Mouse (Mus musculus) c-Kit-negative CD71-positive TER-119-positive erythroid progenitor cells, embryonic 14.5 days (primary cell): ENCODE measurements around the gene Gm10837.

Experiments
- DNase-seq: peaks from one replicate; pipeline ENCODE4 v3.0.0-alpha.2; 2013; ENCODE audit warnings: low read depth, low spot score

Gm10837 gene

DNA sequence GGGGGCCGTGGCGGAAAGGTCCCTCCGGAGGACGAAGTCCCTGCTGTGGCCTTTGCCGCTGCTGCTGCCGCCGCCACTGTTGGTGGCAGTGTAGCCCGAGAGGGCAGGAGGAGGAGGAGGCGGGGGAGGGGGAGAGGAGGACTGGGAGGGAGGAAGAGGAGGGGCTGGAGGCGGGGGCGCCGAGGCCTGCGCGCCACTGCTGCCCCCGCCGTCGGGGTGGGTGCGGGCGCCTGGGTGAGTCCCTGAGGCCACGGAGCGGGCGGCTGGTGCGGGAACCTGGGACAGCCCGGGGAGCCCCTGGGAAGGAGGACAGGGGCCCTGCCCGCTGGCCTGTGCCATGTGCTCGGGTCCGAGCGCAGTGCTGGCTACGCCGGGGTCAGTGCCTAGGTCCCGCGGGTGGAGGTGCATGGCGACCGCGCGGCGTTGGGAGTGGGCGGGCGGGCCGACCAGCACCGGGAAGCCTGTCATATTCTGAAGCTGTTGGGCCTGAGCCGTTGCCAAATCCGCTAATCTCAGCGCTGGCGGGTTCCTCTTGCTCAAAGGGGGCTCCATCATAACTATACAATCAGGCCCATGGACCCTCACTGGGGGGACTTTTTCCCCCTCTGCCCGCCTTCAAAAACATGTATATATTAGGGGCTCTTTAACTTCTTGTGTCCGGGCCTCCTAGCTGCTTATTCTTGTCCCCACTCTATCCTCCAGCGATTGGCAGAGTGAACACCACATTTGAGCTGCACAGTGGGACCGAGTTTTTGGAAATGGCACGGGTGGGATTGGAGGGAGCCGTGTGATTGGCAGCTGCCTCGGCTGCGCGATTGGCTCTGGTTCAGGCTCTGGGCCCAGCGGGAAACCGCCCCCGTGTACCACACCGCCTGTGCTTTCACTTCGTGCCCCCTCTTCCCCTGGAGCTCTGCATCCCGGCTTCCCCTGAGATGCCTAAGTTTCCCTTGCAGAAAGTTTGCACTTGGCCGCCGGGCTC lies 25.3 kb upstream of the Gm10837 start, which contains the start of gene Zic5:
Zic5 (minus strand) TSS at position 915 of the 979 bp plus-strand sequence.
- DNase-seq, result no peak

- no peak for DNase-seq
Measured at GRCm38 (mm10) chr14:122465931-122466490, 24.4 kb upstream of the Gm10837 start.

DNA sequence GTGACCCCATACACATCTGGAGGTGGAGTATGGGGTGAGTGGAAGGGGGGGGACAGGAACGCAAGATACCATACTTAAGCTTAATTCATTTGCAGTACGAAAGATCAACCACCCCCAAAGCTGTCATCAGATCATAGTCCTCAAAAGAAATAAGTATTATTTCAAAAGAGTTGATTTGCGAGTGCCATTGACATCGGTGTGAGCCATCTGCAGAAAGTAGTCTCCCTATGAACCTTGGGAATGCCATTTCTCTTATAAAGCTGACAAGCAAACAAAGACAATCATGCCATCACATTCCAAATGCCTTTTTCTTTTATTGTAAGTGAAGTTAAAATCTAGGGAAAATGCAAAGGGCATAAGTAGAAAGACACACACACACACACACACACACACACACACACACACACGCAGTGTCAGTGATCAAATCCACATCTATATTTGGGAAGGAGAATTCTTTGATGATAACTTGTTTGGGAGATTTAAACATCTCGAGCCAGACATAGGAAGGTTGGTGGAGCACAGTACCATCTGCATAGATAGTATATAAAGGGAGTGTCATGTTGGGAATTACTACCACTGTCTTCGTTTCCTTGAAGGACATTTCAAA lies 23.5 kb upstream of the Gm10837 start:
- no peak for DNase-seq

DNA sequence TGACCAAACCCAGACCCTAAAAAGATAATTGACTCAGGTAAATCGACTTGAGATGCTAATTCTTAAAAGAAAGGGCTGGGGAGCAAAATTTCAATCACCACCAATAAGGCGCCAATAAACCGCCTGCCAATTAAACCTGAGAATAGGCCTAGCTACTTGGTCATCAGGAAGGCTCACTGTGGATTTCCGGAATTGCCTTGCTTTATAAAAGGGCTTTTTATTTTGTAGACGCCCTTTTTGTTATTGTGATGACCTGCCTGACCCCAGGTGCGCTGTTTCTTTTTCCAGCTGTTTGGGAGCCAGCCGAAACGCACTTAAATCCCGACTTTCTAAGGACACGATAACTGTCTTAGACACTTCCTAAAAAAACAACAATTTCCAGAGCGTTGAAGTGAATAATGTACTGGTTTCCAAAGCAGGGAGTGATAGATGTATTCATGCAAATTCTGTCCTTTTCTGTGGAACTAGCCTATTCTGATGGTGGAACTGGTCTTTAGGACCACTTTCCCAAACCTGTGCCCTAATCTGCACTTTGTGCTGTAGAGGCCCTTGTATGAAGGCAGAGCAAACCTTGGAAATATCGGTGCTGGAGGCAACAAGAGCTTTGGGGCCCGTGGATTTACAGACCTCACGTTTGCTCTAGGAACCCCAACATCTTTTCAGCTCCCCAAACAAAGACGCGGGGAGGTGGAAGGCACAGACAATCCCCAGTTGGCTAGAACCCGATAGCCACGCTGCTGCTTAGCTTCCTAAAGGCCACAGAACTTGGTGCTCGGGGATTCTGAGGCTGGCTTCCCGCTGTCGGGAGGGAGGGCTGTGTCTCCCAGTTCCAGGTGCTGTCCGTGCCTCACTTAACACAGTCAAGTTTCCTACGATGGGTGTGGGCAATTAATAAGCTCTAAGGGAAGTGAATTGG lies 22.2 kb upstream of the Gm10837 start:
- no peak for DNase-seq

DNA sequence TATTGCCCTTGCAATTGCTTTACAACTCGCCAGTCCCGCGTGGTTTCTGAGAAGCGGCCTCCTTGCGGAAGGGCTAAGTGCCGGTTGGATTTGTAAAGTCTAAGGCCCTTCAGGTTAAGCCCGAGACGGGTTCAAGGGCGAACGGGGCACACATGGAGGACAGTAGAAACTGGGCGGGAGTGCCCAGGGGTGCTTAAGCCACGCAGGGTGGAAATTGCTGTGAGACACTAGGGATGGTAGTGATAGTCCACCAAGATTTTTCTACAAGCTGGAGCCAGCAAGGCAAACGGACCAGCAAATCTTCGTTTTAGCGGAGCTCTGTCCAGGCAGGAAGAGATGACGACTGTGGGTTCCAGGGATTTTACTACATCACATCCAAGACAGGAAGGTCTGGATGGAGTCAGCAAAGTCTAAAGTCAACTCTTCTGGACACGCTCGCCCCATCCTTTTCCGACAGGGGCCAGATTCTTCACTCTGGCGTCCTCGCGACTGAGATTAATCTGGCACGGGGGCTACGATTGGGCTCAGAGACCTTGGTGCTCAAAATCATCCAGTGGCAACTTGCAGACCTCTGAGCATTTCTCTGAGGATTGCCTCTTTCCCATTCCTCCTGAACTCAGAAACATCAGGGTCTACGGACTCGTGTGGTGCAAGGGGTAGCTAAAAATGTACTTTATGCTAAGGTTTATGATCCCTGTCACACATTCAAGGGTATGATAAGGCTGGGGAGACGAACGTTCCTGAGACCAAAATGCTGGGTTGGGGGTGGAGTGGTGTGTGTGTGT lies 21.2 kb upstream of the Gm10837 start:
- DNase-seq, result no peak

DNA sequence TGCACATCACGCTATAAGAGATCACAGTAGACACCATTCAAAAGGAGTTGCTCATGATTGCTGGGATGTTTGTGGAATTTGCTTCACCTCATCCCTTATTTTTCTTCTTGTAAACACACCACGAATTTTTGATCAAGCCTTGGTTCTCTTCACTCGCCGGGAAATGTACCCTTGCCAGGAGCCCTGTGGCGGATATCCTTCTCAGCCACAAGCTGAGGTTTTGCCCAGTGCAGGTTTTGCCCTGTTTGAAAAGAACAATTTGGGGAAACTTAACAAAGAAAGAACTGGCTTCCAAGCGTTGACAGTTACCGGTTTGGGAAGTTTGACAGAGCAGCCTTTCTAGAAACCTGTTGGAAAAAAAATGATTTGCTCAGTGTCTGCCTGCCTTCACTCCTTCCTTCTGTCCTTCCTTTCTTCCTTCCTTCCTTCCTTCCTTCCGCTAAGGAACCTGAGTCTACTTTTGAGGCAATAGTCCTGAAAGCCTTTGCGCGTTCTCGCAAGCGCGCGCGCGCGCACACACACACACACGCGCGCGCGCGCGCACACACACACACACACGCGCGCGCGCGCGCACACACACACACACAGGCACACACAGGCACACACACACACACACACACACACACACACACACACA lies 18.8 kb upstream of the Gm10837 start:
- DNase-seq, result no peak

- no peak for DNase-seq
Measured at GRCm38 (mm10) chr14:122472161-122472560, 18.2 kb upstream of the Gm10837 start.

DNA sequence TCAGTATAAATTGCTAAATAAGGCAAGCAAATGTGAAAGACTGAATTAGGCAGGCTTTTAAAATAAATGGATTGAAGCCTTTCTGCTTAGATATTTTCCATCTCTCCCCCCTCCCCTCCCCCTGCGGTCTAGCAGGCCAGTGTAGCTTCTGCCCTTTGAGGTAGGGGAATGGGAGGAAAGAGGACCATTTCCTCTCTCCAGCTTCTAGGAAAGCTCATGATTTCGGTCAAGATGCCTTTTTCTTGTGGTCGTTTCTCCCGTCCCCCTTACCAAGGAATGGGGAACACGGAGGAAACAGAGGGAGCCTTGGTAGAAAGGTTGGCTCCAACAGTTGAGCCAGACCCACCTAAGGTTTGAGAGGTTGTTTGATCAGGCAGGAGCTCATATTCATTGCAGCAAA lies 17.7 kb upstream of the Gm10837 start:
- no peak for DNase-seq

DNA sequence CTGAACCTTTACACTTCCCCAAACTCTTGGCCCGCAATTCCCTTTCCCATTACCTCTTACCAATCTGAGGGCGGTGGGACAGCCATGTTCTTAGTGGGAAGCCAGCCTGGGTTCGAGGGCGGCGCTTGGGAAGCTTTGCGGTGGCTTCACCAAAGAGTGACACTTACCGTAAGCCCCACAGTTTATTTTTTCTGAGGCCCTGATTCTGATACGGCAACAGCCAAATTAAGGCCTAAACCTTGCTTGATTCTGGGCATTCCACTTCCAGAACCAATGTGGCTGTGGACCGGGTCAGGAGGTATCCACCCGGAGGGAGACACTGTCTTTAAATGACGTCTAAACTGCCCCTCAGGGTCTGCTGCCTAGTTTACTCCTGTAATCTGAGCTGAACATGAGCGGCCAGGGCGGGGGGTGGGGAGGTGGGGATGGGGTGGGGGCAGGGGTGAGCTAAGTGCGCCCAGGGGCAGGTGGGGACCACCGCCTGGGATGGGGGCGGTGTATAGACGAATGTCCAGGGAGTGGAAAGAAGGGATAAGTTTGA lies 17.1 kb upstream of the Gm10837 start:
- DNase-seq, result no peak

DNA sequence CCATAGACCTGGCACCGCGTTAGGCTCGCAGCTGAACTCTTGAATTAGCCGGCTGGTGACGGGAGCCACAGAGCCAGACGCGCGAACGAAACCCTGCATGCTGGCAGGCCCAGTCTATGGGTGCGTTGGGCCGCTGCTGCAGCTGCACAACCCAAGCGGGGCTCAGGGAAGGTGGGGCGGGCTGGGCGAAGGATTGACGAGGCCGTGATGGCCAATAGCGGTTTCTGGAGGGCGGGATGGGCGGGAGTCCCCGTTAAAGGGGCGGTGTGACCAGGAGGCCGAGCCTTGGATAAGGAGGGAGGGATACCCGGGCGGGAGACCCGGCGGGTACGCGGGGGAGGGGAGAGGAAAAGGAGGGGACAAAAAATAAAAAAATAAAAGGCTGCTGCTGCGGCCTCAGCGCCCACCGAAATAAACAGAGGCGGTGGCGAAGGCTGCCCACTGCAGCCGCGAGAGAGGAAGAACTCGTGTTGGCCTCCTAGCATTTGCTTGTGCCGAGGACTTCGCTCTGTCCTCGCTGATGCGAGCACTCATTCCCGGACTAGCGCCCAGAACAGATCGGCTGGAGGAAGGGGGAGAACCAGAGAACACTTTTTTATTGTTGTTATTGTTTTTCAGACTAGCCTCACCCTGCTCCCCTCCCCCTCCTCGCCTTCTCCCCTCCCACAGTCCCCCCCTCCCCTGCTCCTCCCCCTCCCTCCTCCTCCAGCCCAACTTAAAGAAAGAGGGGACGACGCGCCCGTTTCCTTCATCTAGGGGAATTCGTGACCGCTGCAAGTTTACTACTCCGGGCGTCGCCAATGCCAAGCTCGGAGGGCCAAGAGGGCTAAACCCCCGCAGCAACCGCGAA lies 16.1 kb upstream of the Gm10837 start:
- no peak for DNase-seq

DNA sequence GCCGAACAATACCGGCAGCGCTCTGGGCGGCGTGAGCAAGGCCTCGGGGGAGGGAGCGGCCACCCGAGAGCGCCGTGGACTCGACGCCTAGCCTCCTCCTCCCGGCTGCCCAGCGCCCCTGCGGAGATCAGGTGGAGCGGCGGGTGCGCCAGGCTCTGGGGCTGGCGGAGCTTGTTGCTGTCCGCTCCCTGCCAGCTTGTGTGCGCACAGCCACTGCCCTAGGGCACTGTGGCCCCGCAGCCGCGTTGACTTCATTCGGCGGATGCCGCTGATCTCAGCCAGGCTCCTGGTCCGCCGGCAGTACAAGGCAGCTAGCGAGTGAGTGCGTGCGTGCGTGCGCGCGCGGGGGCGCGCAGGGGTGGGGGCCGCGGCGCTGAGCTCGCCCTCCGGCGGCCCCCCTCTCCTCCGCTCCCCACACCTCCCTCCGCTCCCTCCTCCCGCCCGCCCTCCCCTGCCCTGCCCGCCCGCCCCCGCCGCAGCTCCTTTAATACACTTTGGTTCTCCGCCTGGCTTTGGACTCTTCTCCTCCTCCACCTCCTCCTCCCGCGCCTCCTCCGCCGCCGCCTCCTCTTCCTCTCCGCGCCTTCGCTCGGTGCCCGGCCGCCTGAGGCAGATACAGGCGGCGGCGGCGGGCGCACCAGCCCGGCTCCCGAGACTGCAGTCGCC lies 15.4 kb upstream of the Gm10837 start, which contains the start of gene Zic2:
Zic2 (plus strand) TSS at position 545 of the 666 bp plus-strand sequence.
- DNase-seq, result no peak

DNA sequence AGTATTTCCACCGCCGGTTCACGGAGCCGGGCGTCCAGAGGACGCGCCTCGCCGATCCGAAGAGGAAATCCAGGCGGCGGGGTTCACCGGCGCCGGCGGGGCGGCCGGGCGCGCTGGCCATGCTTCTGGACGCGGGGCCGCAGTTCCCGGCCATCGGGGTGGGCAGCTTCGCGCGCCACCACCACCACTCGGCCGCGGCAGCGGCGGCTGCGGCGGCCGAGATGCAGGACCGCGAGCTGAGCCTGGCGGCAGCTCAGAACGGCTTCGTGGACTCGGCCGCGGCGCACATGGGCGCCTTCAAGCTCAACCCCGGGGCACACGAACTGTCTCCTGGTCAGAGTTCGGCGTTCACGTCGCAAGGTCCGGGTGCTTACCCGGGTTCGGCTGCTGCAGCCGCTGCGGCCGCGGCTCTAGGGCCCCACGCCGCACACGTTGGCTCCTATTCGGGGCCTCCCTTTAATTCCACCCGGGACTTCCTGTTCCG lies 14.8 kb upstream of the Gm10837 start:
- no peak for DNase-seq

DNA sequence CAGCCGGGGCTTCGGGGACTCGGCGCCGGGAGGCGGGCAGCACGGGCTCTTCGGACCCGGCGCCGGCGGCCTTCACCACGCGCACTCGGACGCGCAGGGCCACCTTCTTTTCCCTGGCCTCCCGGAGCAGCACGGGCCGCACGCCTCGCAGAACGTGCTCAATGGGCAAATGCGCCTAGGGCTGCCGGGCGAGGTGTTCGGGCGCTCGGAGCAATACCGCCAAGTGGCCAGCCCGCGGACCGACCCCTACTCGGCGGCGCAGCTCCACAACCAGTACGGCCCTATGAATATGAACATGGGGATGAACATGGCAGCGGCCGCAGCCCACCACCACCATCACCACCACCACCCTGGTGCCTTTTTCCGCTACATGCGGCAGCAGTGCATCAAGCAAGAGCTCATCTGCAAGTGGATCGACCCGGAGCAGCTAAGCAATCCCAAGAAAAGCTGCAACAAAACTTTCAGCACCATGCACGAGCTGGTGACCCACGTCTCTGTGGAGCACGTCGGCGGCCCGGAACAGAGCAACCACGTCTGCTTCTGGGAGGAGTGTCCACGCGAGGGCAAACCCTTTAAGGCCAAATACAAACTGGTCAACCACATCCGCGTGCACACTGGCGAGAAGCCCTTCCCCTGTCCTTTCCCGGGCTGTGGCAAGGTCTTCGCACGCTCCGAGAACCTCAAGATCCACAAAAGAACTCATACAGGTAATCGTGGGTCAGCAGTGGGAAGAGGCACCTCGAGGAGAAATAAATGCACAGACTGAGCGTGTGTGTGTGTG lies 14.2 kb upstream of the Gm10837 start:
- no peak for DNase-seq

GRCm38 (mm10) chr14:122476822-122477215 lies 13.6 kb upstream of the Gm10837 start:
- no peak for DNase-seq

DNA sequence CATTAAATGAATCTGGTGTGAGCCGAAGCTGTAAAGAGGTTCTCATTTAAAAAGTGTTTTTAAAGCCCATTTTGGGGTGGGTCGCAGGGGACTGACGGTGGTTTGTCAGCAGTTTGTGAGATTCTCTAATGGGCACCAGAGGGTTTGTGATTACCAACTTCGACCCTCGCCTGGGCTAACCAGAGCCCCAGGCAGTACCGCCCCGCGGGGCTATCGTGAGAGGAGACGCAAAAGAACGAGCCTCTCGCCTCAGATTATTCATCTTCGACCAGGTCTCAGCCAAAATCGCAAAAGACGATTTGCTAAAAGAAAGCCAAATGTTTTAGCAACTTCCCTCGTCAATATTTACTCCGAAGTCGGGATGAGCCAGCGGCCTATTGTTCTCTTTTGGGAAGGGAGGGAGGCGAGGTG lies 13.1 kb upstream of the Gm10837 start:
- no peak for DNase-seq

DNA sequence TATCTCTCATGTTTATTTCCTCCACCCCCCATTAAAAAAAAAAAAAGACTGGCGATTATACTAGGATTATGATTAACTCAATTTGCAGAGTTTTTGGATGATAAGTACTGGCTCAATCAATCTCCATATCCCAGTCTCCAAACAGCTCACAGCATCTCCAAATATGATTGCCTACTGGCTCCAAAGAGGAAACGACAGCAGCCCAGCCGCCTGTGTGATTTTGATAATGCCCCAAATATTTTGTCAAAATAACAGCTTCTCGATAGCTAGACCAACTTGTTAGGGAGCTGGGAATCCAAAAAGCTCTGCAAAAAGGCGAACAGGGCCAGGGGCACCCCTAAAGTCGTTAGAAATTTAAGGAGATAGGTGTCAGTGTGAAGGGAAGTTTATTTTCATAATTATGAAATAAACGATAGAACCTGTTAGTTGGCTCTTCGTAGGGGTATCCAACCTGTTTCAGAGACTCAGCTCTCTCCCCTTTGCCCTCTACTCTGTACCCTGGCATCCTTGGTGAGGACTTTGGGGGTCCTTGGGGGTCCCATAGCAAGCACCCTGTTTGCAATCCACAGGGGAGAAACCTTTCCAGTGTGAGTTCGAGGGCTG lies 12.3 kb upstream of the Gm10837 start:
- no peak for DNase-seq

DNA sequence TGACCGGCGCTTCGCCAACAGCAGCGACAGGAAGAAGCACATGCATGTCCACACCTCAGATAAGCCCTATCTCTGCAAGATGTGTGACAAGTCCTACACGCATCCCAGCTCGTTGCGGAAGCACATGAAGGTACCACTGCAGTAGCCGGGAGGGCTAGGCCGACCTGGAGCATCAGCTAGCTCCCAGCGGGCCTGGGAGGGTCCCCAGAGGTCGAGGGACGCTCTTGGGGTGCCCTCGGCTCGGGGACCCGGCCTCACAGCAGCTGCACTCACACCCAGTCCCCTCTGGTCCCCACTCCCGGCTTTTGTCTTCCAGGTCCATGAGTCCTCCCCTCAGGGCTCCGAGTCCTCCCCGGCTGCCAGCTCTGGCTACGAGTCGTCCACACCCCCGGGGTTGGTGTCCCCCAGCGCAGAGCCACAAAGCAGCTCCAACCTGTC lies 11.8 kb upstream of the Gm10837 start:
- DNase-seq, result no peak
